Mouse (Mus musculus): ENCODE results near the gene Nos1. TPM values are rescaled to one million over a fixed set of nuclear protein-coding genes. Genes with fewer than 3 reads are reported as not detected.

The Nos1 gene
- polyA plus RNA-seq, 1 experiment from 2014 or later, result 0.11 TPM

GRCm38 (mm10) chr5:117853741-117854140 is 72.9 kb downstream of the Nos1 start:
- DNase-seq (no peak), ATAC-seq (ENCODE audit: insufficient read depth) (no peak)
- Histone ChIP-seq H3K4me1 (ENCODE audit: insufficient read depth) (no peaks in the 10 kb centered on the region), H3K27ac (ENCODE audit: low read depth) (no peak overlapping the region), H3K9ac (no peak overlapping the region), H3K27me3 (ENCODE audit: insufficient read depth, low read length) (no peaks in the 10 kb centered on the region), H3K9me3 (ENCODE audit: low read depth, low read length) (no peaks in the 10 kb centered on the region), H3K36me3 (ENCODE audit: insufficient read depth) (no peaks in the 10 kb centered on the region), H3K4me2 (no peak overlapping the region), H3K4me3 (ENCODE audit: low read depth, low read length) (no peak overlapping the region)
- 58% methylated on average over 10 of the region's 10 CpGs for WGBS
- TF ChIP-seq CTCF (IDR thresholded peaks at IDR 0.05; ENCODE audit: low read depth), result no peak

GRCm38 (mm10) chr5:117864588-117865300 is 83.9 kb downstream of the Nos1 start:
- no peak for DNase-seq

GRCm38 (mm10) chr5:117865876-117866275 is 85.0 kb downstream of the Nos1 start:
- WGBS, result 62% methylated on average over 16 of the region's 16 CpGs

More at GRCm38 (mm10) chr5:117864588-117865300, 83.9 kb downstream of the Nos1 start:
- ATAC-seq (ENCODE audit: insufficient read depth), result no peak
- WGBS, result 17% methylated on average over 13 of the region's 13 CpGs
- Histone ChIP-seq H3K9ac (no peak overlapping the region), H3K4me3 (ENCODE audit: low read depth, low read length) (no peak overlapping the region), H3K9me3 (ENCODE audit: low read depth, low read length) (no peaks in the 10 kb centered on the region), H3K4me2 (no peak overlapping the region), H3K4me1 (ENCODE audit: insufficient read depth) (no peaks in the 10 kb centered on the region), H3K36me3 (ENCODE audit: insufficient read depth) (no peaks in the 10 kb centered on the region), H3K27ac (ENCODE audit: low read depth) (no peak overlapping the region), H3K27me3 (ENCODE audit: insufficient read depth, low read length) (no peaks in the 10 kb centered on the region; the same call in 1 of the 2 replicates)
- no peak for TF ChIP-seq CTCF (IDR thresholded peaks at IDR 0.05; ENCODE audit: low read depth)

GRCm38 (mm10) chr5:117871614-117872013 is 90.8 kb downstream of the Nos1 start:
- H3K9ac ChIP-seq, result no peak overlapping the region
- 62% methylated on average over 1 of the region's 1 CpGs for WGBS
- no peak for TF ChIP-seq CTCF (IDR thresholded peaks at IDR 0.05; ENCODE audit: low read depth)
- no peaks in the 10 kb centered on the region for H3K9me3 ChIP-seq (ENCODE audit: low read depth, low read length)
- ATAC-seq (ENCODE audit: insufficient read depth) (no peak), DNase-seq (no peak)
- no peak overlapping the region for H3K4me2 ChIP-seq
- no peaks in the 10 kb centered on the region for H3K27me3 ChIP-seq (ENCODE audit: insufficient read depth, low read length)
- no peaks in the 10 kb centered on the region for H3K4me1 ChIP-seq (ENCODE audit: insufficient read depth)
- H3K27ac ChIP-seq (ENCODE audit: low read depth), result no peak overlapping the region
- H3K4me3 ChIP-seq (ENCODE audit: low read depth, low read length), result no peak overlapping the region
- no peaks in the 10 kb centered on the region for H3K36me3 ChIP-seq (ENCODE audit: insufficient read depth)

More at GRCm38 (mm10) chr5:117865876-117866275, 85.0 kb downstream of the Nos1 start:
- Histone ChIP-seq H3K4me1 (ENCODE audit: insufficient read depth) (no peaks in the 10 kb centered on the region), H3K36me3 (ENCODE audit: insufficient read depth) (no peaks in the 10 kb centered on the region), H3K9ac (no peak overlapping the region), H3K27ac (ENCODE audit: low read depth) (no peak overlapping the region), H3K27me3 (ENCODE audit: insufficient read depth, low read length) (no peaks in the 10 kb centered on the region; the same call in 1 of the 2 replicates), H3K4me2 (no peak overlapping the region), H3K9me3 (ENCODE audit: low read depth, low read length) (no peaks in the 10 kb centered on the region), H3K4me3 (ENCODE audit: low read depth, low read length) (no peak overlapping the region)
- ATAC-seq (ENCODE audit: insufficient read depth) (no peak), DNase-seq (no peak)
- TF ChIP-seq CTCF (IDR thresholded peaks at IDR 0.05; ENCODE audit: low read depth), result no peak

- Histone ChIP-seq H3K9ac (no peak overlapping the region), H3K4me2 (no peak overlapping the region), H3K9me3 (ENCODE audit: low read depth, low read length) (no peaks in the 10 kb centered on the region; the same call in 1 of the 2 replicates), H3K4me1 (ENCODE audit: insufficient read depth) (no peaks in the 10 kb centered on the region), H3K4me3 (ENCODE audit: low read depth, low read length) (no peak overlapping the region), H3K36me3 (ENCODE audit: insufficient read depth) (no peaks in the 10 kb centered on the region), H3K27me3 (ENCODE audit: insufficient read depth, low read length) (no peaks in the 10 kb centered on the region), H3K27ac (ENCODE audit: low read depth) (no peak overlapping the region)
- no peak for TF ChIP-seq CTCF (IDR thresholded peaks at IDR 0.05; ENCODE audit: low read depth)
- 83% methylated on average over 8 of the region's 8 CpGs for WGBS
- ATAC-seq (ENCODE audit: insufficient read depth) (no peak), DNase-seq (no peak)
Measured at GRCm38 (mm10) chr5:117873807-117874206, 93.0 kb downstream of the Nos1 start.

- no peak for TF ChIP-seq CTCF (IDR thresholded peaks at IDR 0.05; ENCODE audit: low read depth)
- DNase-seq, result no peak
- H3K27ac ChIP-seq (ENCODE audit: low read depth), result no peak overlapping the region
- no peak overlapping the region for H3K4me2 ChIP-seq
- no peak overlapping the region for H3K4me3 ChIP-seq (ENCODE audit: low read depth, low read length)
- H3K9ac ChIP-seq, result no peak overlapping the region
- WGBS, result 78% methylated on average over 7 of the region's 7 CpGs
- no peaks in the 10 kb centered on the region for H3K4me1 ChIP-seq (ENCODE audit: insufficient read depth)
- no peaks in the 10 kb centered on the region; the same call in 1 of the 2 replicates for H3K9me3 ChIP-seq (ENCODE audit: low read depth, low read length)
- no peak for ATAC-seq (ENCODE audit: insufficient read depth)
- no peaks in the 10 kb centered on the region for H3K27me3 ChIP-seq (ENCODE audit: insufficient read depth, low read length)
- no peaks in the 10 kb centered on the region for H3K36me3 ChIP-seq (ENCODE audit: insufficient read depth)
Measured at GRCm38 (mm10) chr5:117874236-117874635, 93.4 kb downstream of the Nos1 start.

GRCm38 (mm10) chr5:117879136-117879535 is 98.3 kb downstream of the Nos1 start:
- H3K9me3 ChIP-seq (ENCODE audit: low read depth, low read length), result no peaks in the 10 kb centered on the region; the same call in 1 of the 2 replicates
- H3K27ac ChIP-seq (ENCODE audit: low read depth), result no peak overlapping the region
- H3K9ac ChIP-seq, result no peak overlapping the region
- no peaks in the 10 kb centered on the region for H3K27me3 ChIP-seq (ENCODE audit: insufficient read depth, low read length)
- TF ChIP-seq CTCF (IDR thresholded peaks at IDR 0.05; ENCODE audit: low read depth), result no peak
- ATAC-seq (ENCODE audit: insufficient read depth) (no peak), DNase-seq (no peak)
- H3K4me1 ChIP-seq (ENCODE audit: insufficient read depth), result no peaks in the 10 kb centered on the region
- whole genome bisulfite sequencing, result 38% methylated on average over 14 of the region's 14 CpGs
- H3K4me2 ChIP-seq, result no peak overlapping the region
- H3K36me3 ChIP-seq (ENCODE audit: insufficient read depth), result no peaks in the 10 kb centered on the region
- no peak overlapping the region for H3K4me3 ChIP-seq (ENCODE audit: low read depth, low read length)
